Mouse (Mus musculus) liver, postnatal 0 days (tissue): ENCODE measurements around the gene A830031A19Rik.
A peak's percentile ranks its signal among the peaks of the same experiment; 100 is the strongest.

Experiments
- CTCF ChIP-seq: sonication (generic); IDR thresholded peaks from 2 replicates; pipeline ENCODE4 v1.5.1; 2016; ENCODE audit warnings: antibody characterized with exemption, low read depth
- EP300 ChIP-seq: IDR thresholded peaks from 2 replicates; pipeline ENCODE4 v1.6.1; 2016; ENCODE audit warnings: antibody characterized with exemption, low read depth, mild to moderate bottlenecking

DNA sequence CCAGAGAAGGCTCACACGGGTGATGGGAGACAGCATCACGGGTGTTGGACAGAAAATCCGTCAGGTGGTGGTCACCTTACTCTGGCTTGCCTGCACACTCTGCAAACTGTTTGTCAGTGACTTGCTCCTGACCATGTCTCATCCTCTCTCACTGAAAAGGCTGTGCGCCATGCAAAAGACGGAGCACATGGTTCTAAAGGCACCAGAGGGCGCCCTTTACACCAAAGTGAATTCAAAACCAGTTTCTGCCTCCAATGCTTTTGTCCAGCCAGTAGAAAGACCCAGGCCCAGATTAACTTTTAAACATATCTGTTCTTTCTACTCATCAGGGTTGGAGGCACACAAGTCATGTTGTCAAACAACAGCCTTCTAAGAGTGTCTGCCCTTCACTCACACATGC lies 22.0 kb downstream of the A830031A19Rik start:
- TF ChIP-seq EP300 (no peak), CTCF (peak; percentile 40)
